Mouse (Mus musculus) liver, postnatal 0 days (tissue): ENCODE data around the gene Slc35f4. TPM values are rescaled to one million over a fixed set of nuclear protein-coding genes. Genes with fewer than 3 reads are reported as not detected.

Experiments
- ATAC-seq: fragments of 200-750 bp; cut with Nextera tagmentation; 2 replicates; pipeline ENCODE4 v1.8.0; 2017; ENCODE audit warnings: mild to moderate bottlenecking, moderate library complexity
- DNase-seq: peaks from one replicate; pipeline ENCODE4 v3.0.0-alpha.2; 2016
- H3K27ac ChIP-seq: fragments of 300-500 bp; sonication (generic); 2 replicates; pipeline ENCODE4 v1.5.1; 2014; ENCODE audit warnings: antibody characterized with exemption, moderate library complexity, mild to moderate bottlenecking, low read depth
- H3K27me3 ChIP-seq: fragments of 300-500 bp; sonication (generic); 2 replicates; pipeline ENCODE4 v1.6.1; 2014; ENCODE audit warnings: low read length, control low read depth, mixed read lengths; ENCODE audit not compliant: insufficient read depth
- H3K36me3 ChIP-seq: fragments of 300-500 bp; sonication (generic); replicated peaks from 2 replicates; pipeline ENCODE4 v1.6.1; 2014; ENCODE audit warnings: mild to moderate bottlenecking, control low read depth, low read length, moderate library complexity, mixed read lengths; ENCODE audit not compliant: insufficient read depth
- H3K4me1 ChIP-seq: fragments of 300-500 bp; sonication (generic); 2 replicates; pipeline ENCODE4 v1.6.1; 2014; ENCODE audit warnings: antibody characterized with exemption, mild to moderate bottlenecking, control low read depth; ENCODE audit not compliant: insufficient read depth
- H3K4me2 ChIP-seq: fragments of 300-500 bp; sonication (generic); 2 replicates; pipeline ENCODE4 v1.6.1; 2014; ENCODE audit warnings: low read depth, mild to moderate bottlenecking, low read length, moderate library complexity, mixed read lengths
- H3K4me3 ChIP-seq: fragments of 300-500 bp; sonication (generic); 2 replicates; pipeline ENCODE4 v1.5.1; 2014; ENCODE audit warnings: low read depth, low read length
- H3K9ac ChIP-seq: fragments of 300-500 bp; sonication (generic); replicated peaks from 2 replicates; pipeline ENCODE4 v1.6.1; 2014; ENCODE audit warnings: mild to moderate bottlenecking, moderate library complexity
- H3K9me3 ChIP-seq: fragments of 300-500 bp; sonication (generic); 2 replicates; pipeline ENCODE4 v1.6.1; 2016; ENCODE audit warnings: mild to moderate bottlenecking, control low read depth, low read length, mixed read lengths
- CTCF ChIP-seq: sonication (generic); IDR thresholded peaks from 2 replicates; pipeline ENCODE4 v1.5.1; 2016; ENCODE audit warnings: antibody characterized with exemption, low read depth
- EP300 ChIP-seq: IDR thresholded peaks from 2 replicates; pipeline ENCODE4 v1.6.1; 2016; ENCODE audit warnings: antibody characterized with exemption, low read depth, mild to moderate bottlenecking
- WGBS: fragments of 180-500 bp; shearing (Covaris S2); extraction: QIAGEN DNeasy Blood & Tissue Kit; methylation state at CpG from one replicate; pipeline ENCODE4 v1.1.7; 2014; ENCODE audit not compliant: insufficient replicate concordance; 5-methylcytosine and 5-hydroxymethylcytosine counted together
- polyA plus RNA-seq: library from polyadenylated mRNA; unstranded; fragments of >200 nt; fragmentation: Nextera tagmentation; extraction: Ambion mirVana; gene quantifications from 2 replicates; pipeline ENCODE4 v1.2.1, GENCODE M21; 2015

Gene Slc35f4
- polyA plus RNA-seq, 1 experiment from 2014 or later = not detected

- Histone ChIP-seq H3K27ac (no peak overlapping the region), H3K9ac (no peak overlapping the region), H3K4me2 (no peak overlapping the region), H3K4me1 (no peaks in the 10 kb centered on the region), H3K4me3 (no peak overlapping the region), H3K9me3 (no peaks in the 10 kb centered on the region), H3K27me3 (no peaks in the 10 kb centered on the region), H3K36me3 (no peaks in the 10 kb centered on the region)
- 71% methylated on average over 2 of the region's 2 CpGs for WGBS
- no peak for ATAC-seq
- no peak for DNase-seq
- TF ChIP-seq EP300 (no peak), CTCF (no peak)
Measured at GRCm38 (mm10) chr14:49362161-49362560, 163.7 kb downstream of the Slc35f4 start.

- TF ChIP-seq EP300 = no peak
- no peak for TF ChIP-seq CTCF
- DNase-seq (no peak), ATAC-seq (no peak)
- Histone ChIP-seq H3K9me3 (no peaks in the 10 kb centered on the region), H3K27ac (no peak overlapping the region), H3K27me3 (no peaks in the 10 kb centered on the region), H3K4me1 (no peaks in the 10 kb centered on the region), H3K4me2 (no peak overlapping the region), H3K4me3 (no peak overlapping the region), H3K36me3 (no peaks in the 10 kb centered on the region), H3K9ac (no peak overlapping the region)
Measured at GRCm38 (mm10) chr14:49355561-49355960, 170.3 kb downstream of the Slc35f4 start.

GRCm38 (mm10) chr14:49348897-49349250, 177.0 kb downstream of the Slc35f4 start:
- Histone ChIP-seq H3K4me1 (no peaks in the 10 kb centered on the region), H3K9ac (no peak overlapping the region), H3K27ac (no peak overlapping the region), H3K9me3 (no peaks in the 10 kb centered on the region), H3K4me3 (no peak overlapping the region), H3K4me2 (no peak overlapping the region), H3K27me3 (no peaks in the 10 kb centered on the region), H3K36me3 (no peaks in the 10 kb centered on the region)
- DNase-seq = peak; percentile 40
- TF ChIP-seq CTCF (peak; percentile 46), EP300 (no peak)
- 53% methylated on average over 1 of the region's 1 CpGs for WGBS
- no peak for ATAC-seq

- H3K27me3 ChIP-seq = no peaks in the 10 kb centered on the region
- H3K9me3 ChIP-seq = no peaks in the 10 kb centered on the region
- ATAC-seq (no peak), DNase-seq (no peak)
- no peaks in the 10 kb centered on the region for H3K36me3 ChIP-seq
- H3K9ac ChIP-seq = no peak overlapping the region
- H3K27ac ChIP-seq = no peak overlapping the region
- H3K4me3 ChIP-seq = no peak overlapping the region
- H3K4me1 ChIP-seq = no peaks in the 10 kb centered on the region
- WGBS = 56% methylated on average over 7 of the region's 7 CpGs
- TF ChIP-seq CTCF (no peak), EP300 (no peak)
- H3K4me2 ChIP-seq = no peak overlapping the region
Measured at GRCm38 (mm10) chr14:49348164-49348896, 177.5 kb downstream of the Slc35f4 start.

GRCm38 (mm10) chr14:49345835-49346234, 180.0 kb downstream of the Slc35f4 start:
- WGBS = 72% methylated on average over 2 of the region's 2 CpGs
- Histone ChIP-seq H3K4me3 (no peak overlapping the region), H3K4me1 (no peaks in the 10 kb centered on the region), H3K9ac (no peak overlapping the region), H3K27ac (no peak overlapping the region), H3K27me3 (no peaks in the 10 kb centered on the region), H3K4me2 (no peak overlapping the region), H3K9me3 (no peaks in the 10 kb centered on the region), H3K36me3 (no peaks in the 10 kb centered on the region)
- ATAC-seq (no peak), DNase-seq (no peak)
- TF ChIP-seq CTCF = no peak
- no peak for TF ChIP-seq EP300

- ATAC-seq (no peak), DNase-seq (no peak)
- WGBS = 48% methylated on average over 4 of the region's 4 CpGs
- no peaks in the 10 kb centered on the region for H3K9me3 ChIP-seq
- H3K27ac ChIP-seq = no peak overlapping the region
- TF ChIP-seq CTCF = no peak
- H3K27me3 ChIP-seq = no peaks in the 10 kb centered on the region
- H3K4me3 ChIP-seq = no peak overlapping the region
- H3K36me3 ChIP-seq = no peaks in the 10 kb centered on the region
- H3K4me1 ChIP-seq = no peaks in the 10 kb centered on the region
- no peak overlapping the region for H3K4me2 ChIP-seq
- H3K9ac ChIP-seq = no peak overlapping the region
Measured at GRCm38 (mm10) chr14:49337011-49337410, 188.8 kb downstream of the Slc35f4 start.

GRCm38 (mm10) chr14:49333841-49334240, 192.0 kb downstream of the Slc35f4 start:
- Histone ChIP-seq H3K4me2 (no peak overlapping the region), H3K9me3 (no peaks in the 10 kb centered on the region), H3K9ac (no peak overlapping the region), H3K36me3 (no peaks in the 10 kb centered on the region), H3K27ac (no peak overlapping the region), H3K27me3 (no peaks in the 10 kb centered on the region), H3K4me1 (no peaks in the 10 kb centered on the region), H3K4me3 (no peak overlapping the region)
- TF ChIP-seq EP300 (no peak), CTCF (no peak)
- no peak for DNase-seq
- ATAC-seq = no peak
- WGBS = 69% methylated on average over 2 of the region's 2 CpGs
